Mouse (Mus musculus): ENCODE measurements around the gene Anxa4. TPM values are rescaled to one million over a fixed set of nuclear protein-coding genes. Genes with fewer than 3 reads are reported as not detected.

The Anxa4 gene
- polyA plus RNA-seq, 1 experiment from 2014 or later = 5.9 TPM

- Histone ChIP-seq H3K9ac (replicated peaks) (no peak overlapping the region), H3K9me3 (no peaks in the 10 kb centered on the region), H3K27me3 (peaks cover 6% of the 10 kb centered on the region; the same call in 1 of the 2 replicates), H3K27ac (replicated peaks) (no peak overlapping the region), H3K4me3 (no peak overlapping the region), H3K36me3 (no peaks in the 10 kb centered on the region), H3K4me2 (replicated peaks) (no peak overlapping the region), H3K4me1 (peaks cover 13% of the 10 kb centered on the region)
- 48% methylated on average over 5 of the region's 5 CpGs for WGBS
- ATAC-seq (replicated peaks) = no peak
Observed at GRCm38 (mm10) chr6:86793957-86794356, 573 bp upstream of the Anxa4 start.

GRCm38 (mm10) chr6:86790351-86790943 lies 2.9 kb downstream of the Anxa4 start:
- Histone ChIP-seq H3K36me3 (no peaks in the 10 kb centered on the region), H3K27me3 (peaks cover 6% of the 10 kb centered on the region; the same call in 1 of the 2 replicates), H3K4me3 (no peak overlapping the region), H3K27ac (replicated peaks) (no peak overlapping the region), H3K4me1 (peaks cover 13% of the 10 kb centered on the region), H3K4me2 (replicated peaks) (no peak overlapping the region), H3K9me3 (no peaks in the 10 kb centered on the region), H3K9ac (replicated peaks) (no peak overlapping the region)
- ATAC-seq (replicated peaks) = no peak
- WGBS = 89% methylated on average over 10 of the region's 10 CpGs

GRCm38 (mm10) chr6:86788242-86788641 lies 5.1 kb downstream of the Anxa4 start:
- Histone ChIP-seq H3K36me3 (no peaks in the 10 kb centered on the region), H3K9ac (replicated peaks) (no peak overlapping the region), H3K4me1 (peaks cover 9% of the 10 kb centered on the region), H3K4me2 (replicated peaks) (no peak overlapping the region), H3K4me3 (no peak overlapping the region), H3K27ac (replicated peaks) (no peak overlapping the region), H3K27me3 (peaks cover 6% of the 10 kb centered on the region; the same call in 1 of the 2 replicates), H3K9me3 (no peaks in the 10 kb centered on the region)
- WGBS = 80% methylated on average over 4 of the region's 4 CpGs
- no peak for ATAC-seq (replicated peaks)

- Histone ChIP-seq H3K9me3 (no peaks in the 10 kb centered on the region), H3K4me2 (replicated peaks) (no peak overlapping the region), H3K4me1 (no peaks in the 10 kb centered on the region), H3K27ac (replicated peaks) (no peak overlapping the region), H3K4me3 (no peak overlapping the region), H3K36me3 (no peaks in the 10 kb centered on the region), H3K9ac (replicated peaks) (no peak overlapping the region), H3K27me3 (no peaks in the 10 kb centered on the region)
- ATAC-seq (replicated peaks) = no peak
- 97% methylated on average over 3 of the region's 3 CpGs for WGBS
Observed at GRCm38 (mm10) chr6:86786545-86786944, 6.8 kb downstream of the Anxa4 start.

- Histone ChIP-seq H3K9me3 (no peaks in the 10 kb centered on the region), H3K27me3 (no peaks in the 10 kb centered on the region), H3K4me3 (no peak overlapping the region), H3K27ac (replicated peaks) (no peak overlapping the region), H3K4me2 (replicated peaks) (no peak overlapping the region), H3K36me3 (no peaks in the 10 kb centered on the region), H3K9ac (replicated peaks) (no peak overlapping the region), H3K4me1 (no peaks in the 10 kb centered on the region)
- ATAC-seq (replicated peaks) = no peak
- 89% methylated on average over 3 of the region's 3 CpGs for WGBS
Observed at GRCm38 (mm10) chr6:86784739-86785138, 8.6 kb downstream of the Anxa4 start.

GRCm38 (mm10) chr6:86782342-86782741 lies 11.0 kb downstream of the Anxa4 start:
- WGBS = 94% methylated on average over 2 of the region's 3 CpGs
- Histone ChIP-seq H3K4me3 (no peak overlapping the region), H3K4me2 (replicated peaks) (no peak overlapping the region)

GRCm38 (mm10) chr6:86781361-86781957 lies 11.9 kb downstream of the Anxa4 start:
- H3K4me1 ChIP-seq = no peaks in the 10 kb centered on the region
- no peak overlapping the region for H3K9ac ChIP-seq (replicated peaks)
- 40% methylated on average over 2 of the region's 2 CpGs for WGBS
- ATAC-seq (replicated peaks) = no peak
- no peak overlapping the region for H3K4me3 ChIP-seq
- H3K27me3 ChIP-seq = no peaks in the 10 kb centered on the region
- H3K4me2 ChIP-seq (replicated peaks) = no peak overlapping the region
- H3K9me3 ChIP-seq = no peaks in the 10 kb centered on the region
- no peaks in the 10 kb centered on the region for H3K36me3 ChIP-seq
- no peak overlapping the region for H3K27ac ChIP-seq (replicated peaks)

More at GRCm38 (mm10) chr6:86782342-86782741, 11.0 kb downstream of the Anxa4 start:
- no peak for ATAC-seq (replicated peaks)
- Histone ChIP-seq H3K36me3 (no peaks in the 10 kb centered on the region), H3K9ac (replicated peaks) (no peak overlapping the region), H3K27me3 (no peaks in the 10 kb centered on the region), H3K9me3 (no peaks in the 10 kb centered on the region), H3K4me1 (no peaks in the 10 kb centered on the region), H3K27ac (replicated peaks) (no peak overlapping the region)

- no peaks in the 10 kb centered on the region for H3K36me3 ChIP-seq
- no peak overlapping the region for H3K27ac ChIP-seq (replicated peaks)
- H3K9ac ChIP-seq (replicated peaks) = no peak overlapping the region
- H3K4me2 ChIP-seq (replicated peaks) = no peak overlapping the region
- no peaks in the 10 kb centered on the region for H3K9me3 ChIP-seq
- 89% methylated on average over 10 of the region's 10 CpGs for WGBS
- H3K27me3 ChIP-seq = no peaks in the 10 kb centered on the region
- no peaks in the 10 kb centered on the region for H3K4me1 ChIP-seq
- no peak for ATAC-seq (replicated peaks)
- H3K4me3 ChIP-seq = no peak overlapping the region
Observed at GRCm38 (mm10) chr6:86778910-86779594, 14.3 kb downstream of the Anxa4 start.

GRCm38 (mm10) chr6:86777181-86777580 lies 16.2 kb downstream of the Anxa4 start:
- H3K27ac ChIP-seq (replicated peaks) = no peak overlapping the region
- H3K36me3 ChIP-seq = no peaks in the 10 kb centered on the region
- H3K9ac ChIP-seq (replicated peaks) = no peak overlapping the region
- no peaks in the 10 kb centered on the region for H3K4me1 ChIP-seq
- no peak overlapping the region for H3K4me3 ChIP-seq
- WGBS = 74% methylated on average over 3 of the region's 3 CpGs
- no peaks in the 10 kb centered on the region for H3K9me3 ChIP-seq
- no peaks in the 10 kb centered on the region for H3K27me3 ChIP-seq
- H3K4me2 ChIP-seq (replicated peaks) = no peak overlapping the region
- ATAC-seq (replicated peaks) = no peak

- Histone ChIP-seq H3K9ac (replicated peaks) (no peak overlapping the region), H3K36me3 (no peaks in the 10 kb centered on the region), H3K4me2 (replicated peaks) (no peak overlapping the region), H3K27me3 (no peaks in the 10 kb centered on the region), H3K4me1 (no peaks in the 10 kb centered on the region), H3K9me3 (no peaks in the 10 kb centered on the region), H3K27ac (replicated peaks) (no peak overlapping the region), H3K4me3 (no peak overlapping the region)
- ATAC-seq (replicated peaks) = no peak
- WGBS = 64% methylated on average over 4 of the region's 4 CpGs
Observed at GRCm38 (mm10) chr6:86776706-86777071, 16.7 kb downstream of the Anxa4 start.

GRCm38 (mm10) chr6:86776001-86776705 lies 17.2 kb downstream of the Anxa4 start:
- Histone ChIP-seq H3K9me3 (no peaks in the 10 kb centered on the region), H3K4me1 (no peaks in the 10 kb centered on the region), H3K36me3 (no peaks in the 10 kb centered on the region), H3K9ac (replicated peaks) (no peak overlapping the region), H3K4me2 (replicated peaks) (no peak overlapping the region), H3K4me3 (no peak overlapping the region), H3K27ac (replicated peaks) (no peak overlapping the region), H3K27me3 (no peaks in the 10 kb centered on the region)
- ATAC-seq (replicated peaks) = no peak
- 88% methylated on average over 8 of the region's 8 CpGs for WGBS

- WGBS = 87% methylated on average over 6 of the region's 6 CpGs
- Histone ChIP-seq H3K9me3 (no peaks in the 10 kb centered on the region), H3K4me1 (no peaks in the 10 kb centered on the region), H3K4me3 (no peak overlapping the region), H3K27me3 (no peaks in the 10 kb centered on the region), H3K9ac (replicated peaks) (no peak overlapping the region), H3K27ac (replicated peaks) (no peak overlapping the region), H3K4me2 (replicated peaks) (no peak overlapping the region), H3K36me3 (no peaks in the 10 kb centered on the region)
- no peak for ATAC-seq (replicated peaks)
Observed at GRCm38 (mm10) chr6:86774937-86775336, 18.4 kb downstream of the Anxa4 start.

All from forebrain, embryonic 15.5 days (tissue).